Mouse (Mus musculus) intestine, embryonic 14.5 days (tissue): ENCODE measurements at regions not wholly inside any gene's neighbourhood (a gene's known extent, or its start where the extent isn't known, plus 50 kb on each side); places are given as distances from the start of the nearest gene placed in this dataset.
"Not testable (repeated sequence)": the region's sequence is repeated elsewhere in the genome, so short reads cannot be mapped to it uniquely, and the experiment has no call there.

Source experiments
- ATAC-seq: fragments of 200-750 bp; cut with Nextera tagmentation; replicated peaks from 2 replicates; pipeline ENCODE4 v1.8.0; 2017; ENCODE audit warnings: low read depth, moderate number of reproducible peaks, moderate TSS enrichment, moderate library complexity; ENCODE audit not compliant: low FRiP score, low TSS enrichment
- DNase-seq: peaks from one replicate; pipeline ENCODE4 v3.0.0-alpha.2; 2018; ENCODE audit warnings: low spot score
- H3K27ac ChIP-seq: fragments of 300-500 bp; sonication (generic); 2 replicates; pipeline ENCODE4 v1.5.1; 2014; ENCODE audit warnings: low read depth, mild to moderate bottlenecking, control low read depth
- H3K27me3 ChIP-seq: fragments of 300-500 bp; sonication (generic); replicated peaks from 2 replicates; pipeline ENCODE4 v1.6.1; 2014; ENCODE audit warnings: low read length, control low read depth; ENCODE audit not compliant: control insufficient read depth, insufficient read depth
- H3K36me3 ChIP-seq: fragments of 300-500 bp; sonication (generic); 2 replicates; pipeline ENCODE4 v1.6.1; 2014; ENCODE audit warnings: low read length, control low read depth; ENCODE audit not compliant: control insufficient read depth, insufficient read depth
- H3K4me1 ChIP-seq: fragments of 300-500 bp; sonication (generic); replicated peaks from 2 replicates; pipeline ENCODE4 v1.6.1; 2014; ENCODE audit warnings: low read length, control low read depth, mixed read lengths; ENCODE audit not compliant: control insufficient read depth, insufficient read depth
- H3K4me2 ChIP-seq: fragments of 300-500 bp; sonication (generic); 2 replicates; pipeline ENCODE4 v1.6.1; 2014; ENCODE audit warnings: low read length
- H3K4me3 ChIP-seq: fragments of 300-500 bp; sonication (generic); 2 replicates; pipeline ENCODE4 v1.5.1; 2014; ENCODE audit warnings: low read depth, low read length, control low read depth, mixed read lengths
- H3K9ac ChIP-seq: fragments of 300-500 bp; sonication (generic); 2 replicates; pipeline ENCODE4 v1.6.1; 2014; ENCODE audit warnings: mild to moderate bottlenecking, low read length
- H3K9me3 ChIP-seq: fragments of 300-500 bp; sonication (generic); 2 replicates; pipeline ENCODE4 v1.6.1; 2016; ENCODE audit warnings: low read length, control low read depth; ENCODE audit not compliant: control insufficient read depth
- WGBS: fragments of 180-500 bp; shearing (Covaris S2); extraction: QIAGEN DNeasy Blood & Tissue Kit; methylation state at CpG from one replicate; pipeline ENCODE4 v1.1.7; 2014; 5-methylcytosine and 5-hydroxymethylcytosine counted together

DNA sequence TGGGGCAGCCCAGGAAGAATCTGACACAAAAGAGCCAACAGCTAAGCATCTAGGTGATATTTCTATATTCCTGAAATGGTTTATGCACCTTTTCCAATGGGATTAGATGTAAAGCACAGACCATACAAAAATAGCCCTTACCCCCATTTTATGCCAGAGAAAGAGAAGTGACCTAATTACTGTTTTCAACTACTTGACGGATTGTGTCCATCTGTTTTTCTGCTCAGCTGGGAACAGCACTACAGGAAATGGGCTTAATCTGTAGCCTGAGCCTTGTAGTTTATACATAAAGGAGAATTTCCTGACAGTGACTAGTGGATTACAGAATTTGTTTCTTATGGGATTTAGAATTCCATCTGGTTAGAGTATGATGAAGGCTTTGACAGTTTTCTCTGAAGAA is 371.0 kb upstream of the Slc39a10 start:
- H3K27me3 ChIP-seq = no peaks in the 10 kb centered on the region
- DNase-seq (no peak), ATAC-seq (no peak)
- H3K4me2 ChIP-seq = no peak overlapping the region
- H3K9me3 ChIP-seq = no peaks in the 10 kb centered on the region
- WGBS = 32% methylated on average over 1 of the region's 1 CpGs
- H3K4me1 ChIP-seq = no peaks in the 10 kb centered on the region
- H3K27ac ChIP-seq = no peak overlapping the region
- no peak overlapping the region for H3K4me3 ChIP-seq
- no peak overlapping the region for H3K9ac ChIP-seq
- no peaks in the 10 kb centered on the region for H3K36me3 ChIP-seq

DNA sequence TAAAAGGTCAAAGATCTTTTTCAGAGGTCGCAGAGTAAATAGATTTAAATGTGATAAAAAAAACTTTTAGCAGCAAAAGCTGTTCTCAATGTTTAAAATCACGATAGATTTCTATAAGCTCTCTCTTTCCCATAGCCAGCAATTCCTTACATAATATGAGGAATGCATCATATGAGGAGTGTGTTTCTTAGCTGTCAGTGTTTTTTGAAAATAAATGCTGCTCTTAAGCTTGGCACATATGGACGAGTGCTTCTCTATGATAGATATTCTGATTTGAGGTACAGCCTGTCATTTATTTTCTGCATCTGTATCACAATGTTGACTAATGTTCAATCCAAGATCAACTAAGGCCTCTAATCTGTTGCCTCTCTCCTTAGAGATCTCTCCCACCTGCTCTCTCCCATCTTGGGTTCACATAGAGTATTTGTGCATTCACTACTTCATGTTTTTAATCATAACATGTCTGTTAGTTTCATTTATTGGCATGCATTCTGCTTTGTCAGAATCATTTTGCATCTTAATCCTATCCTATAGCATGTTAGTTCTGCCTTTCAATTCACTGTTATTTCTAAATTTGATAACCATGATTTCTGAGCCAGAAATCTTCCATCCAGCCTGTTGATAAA is 369.0 kb upstream of the Slc39a10 start:
- Histone ChIP-seq H3K36me3 (no peaks in the 10 kb centered on the region), H3K4me2 (no peak overlapping the region), H3K9ac (no peak overlapping the region), H3K4me1 (no peaks in the 10 kb centered on the region), H3K27ac (no peak overlapping the region), H3K27me3 (no peaks in the 10 kb centered on the region), H3K9me3 (no peaks in the 10 kb centered on the region), H3K4me3 (no peak overlapping the region)
- DNase-seq (no peak), ATAC-seq (no peak)
- 83% methylated on average over 3 of the region's 3 CpGs for WGBS

- not testable (repeated sequence) for H3K27me3 ChIP-seq, DNase-seq, H3K4me3 ChIP-seq, H3K36me3 ChIP-seq, H3K4me1 ChIP-seq, H3K9me3 ChIP-seq, H3K4me2 ChIP-seq, H3K9ac ChIP-seq, ATAC-seq, H3K27ac ChIP-seq
- WGBS = 97% methylated on average over 9 of the region's 13 CpGs
These were observed 358.1 kb upstream of the Slc39a10 start for GRCm38 (mm10) chr1:47250706-47251105.

GRCm38 (mm10) chr1:47217088-47217487 is 324.4 kb upstream of the Slc39a10 start:
- H3K27me3 ChIP-seq = no peaks in the 10 kb centered on the region
- ATAC-seq (no peak), DNase-seq (no peak)
- no peaks in the 10 kb centered on the region for H3K36me3 ChIP-seq
- H3K27ac ChIP-seq = no peak overlapping the region
- no peak overlapping the region for H3K4me2 ChIP-seq
- H3K9ac ChIP-seq = no peak overlapping the region
- H3K9me3 ChIP-seq = no peaks in the 10 kb centered on the region
- no peaks in the 10 kb centered on the region for H3K4me1 ChIP-seq
- 72% methylated on average over 2 of the region's 2 CpGs for WGBS
- H3K4me3 ChIP-seq = no peak overlapping the region

DNA sequence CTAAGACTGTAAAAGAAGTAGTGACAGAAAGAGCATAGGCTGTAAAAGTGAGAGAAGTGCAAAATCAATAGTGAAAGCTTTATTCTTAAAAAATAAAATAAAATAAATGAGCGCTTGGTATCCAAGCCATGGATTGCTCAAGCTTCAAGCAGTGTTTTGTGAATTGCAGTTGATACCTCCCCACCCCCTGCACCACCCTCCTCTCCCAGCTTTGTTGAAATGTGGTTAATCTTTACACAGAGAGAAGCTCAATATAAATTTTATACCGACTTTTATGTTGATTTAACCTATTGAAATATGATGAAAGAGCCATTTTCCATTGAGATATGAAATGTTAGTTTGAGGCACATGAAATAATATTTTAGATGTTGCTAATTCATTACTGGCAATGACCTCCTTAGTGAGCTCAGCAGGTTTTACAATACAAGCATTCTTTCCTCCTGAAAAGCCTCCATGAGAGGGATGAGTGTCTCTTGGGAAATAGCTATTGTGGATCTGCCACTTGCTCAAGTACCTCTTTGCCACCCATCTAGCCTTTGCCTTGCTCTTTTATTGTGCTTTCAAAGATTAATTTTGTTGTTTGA is 323.9 kb upstream of the Slc39a10 start:
- no peaks in the 10 kb centered on the region for H3K9me3 ChIP-seq
- ATAC-seq (no peak), DNase-seq (no peak)
- no peaks in the 10 kb centered on the region for H3K27me3 ChIP-seq
- no peak overlapping the region for H3K9ac ChIP-seq
- H3K4me3 ChIP-seq = no peak overlapping the region
- no peak overlapping the region for H3K27ac ChIP-seq
- H3K4me1 ChIP-seq = no peaks in the 10 kb centered on the region
- H3K36me3 ChIP-seq = no peaks in the 10 kb centered on the region
- H3K4me2 ChIP-seq = no peak overlapping the region
- WGBS = 62% methylated on average over 2 of the region's 2 CpGs

DNA sequence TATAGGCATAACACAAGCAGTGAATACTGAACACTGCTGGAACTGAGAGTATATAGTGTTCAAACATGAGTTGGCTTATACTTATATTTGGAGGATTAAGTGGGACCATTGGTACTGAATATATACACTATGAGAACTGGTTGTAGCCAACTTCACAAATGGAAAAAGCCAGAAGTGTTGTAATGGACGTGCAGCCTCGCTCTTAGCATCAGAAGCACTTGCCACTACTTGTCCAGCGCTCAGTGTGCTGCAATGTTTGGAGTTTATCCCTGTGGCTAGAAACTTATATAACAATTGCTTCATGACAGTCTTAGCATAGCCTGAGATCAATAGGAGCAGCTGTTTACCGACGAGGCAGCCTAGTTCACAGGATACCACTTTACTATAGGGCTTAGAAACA is 320.8 kb upstream of the Slc39a10 start:
- no peak overlapping the region for H3K27ac ChIP-seq
- 80% methylated on average over 5 of the region's 5 CpGs for WGBS
- H3K27me3 ChIP-seq = no peaks in the 10 kb centered on the region
- H3K4me2 ChIP-seq = no peak overlapping the region
- no peaks in the 10 kb centered on the region for H3K36me3 ChIP-seq
- no peak overlapping the region for H3K9ac ChIP-seq
- H3K4me1 ChIP-seq = no peaks in the 10 kb centered on the region
- DNase-seq (no peak), ATAC-seq (no peak)
- H3K9me3 ChIP-seq = no peaks in the 10 kb centered on the region
- H3K4me3 ChIP-seq = no peak overlapping the region

DNA sequence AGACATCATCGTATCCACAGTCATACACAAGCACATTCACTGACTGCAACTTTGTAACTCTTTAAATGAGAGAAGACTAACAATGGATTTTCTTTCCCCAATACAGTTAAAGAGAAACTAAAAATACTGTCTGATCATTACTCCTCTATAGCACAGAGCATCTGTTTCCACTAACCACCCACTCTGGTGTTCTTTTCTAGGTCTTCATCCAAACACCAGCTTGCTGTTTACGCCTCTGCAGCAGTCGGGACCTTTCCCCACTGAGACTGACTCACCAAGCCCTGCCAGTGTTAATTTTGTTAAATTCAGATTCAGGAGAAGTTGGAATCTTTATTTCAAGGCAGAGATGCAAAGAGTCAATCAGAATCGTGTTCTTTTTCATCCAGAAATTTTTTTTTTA is 300.3 kb upstream of the Slc39a10 start:
- Histone ChIP-seq H3K27me3 (no peaks in the 10 kb centered on the region), H3K36me3 (no peaks in the 10 kb centered on the region), H3K4me2 (no peak overlapping the region), H3K27ac (no peak overlapping the region), H3K4me1 (no peaks in the 10 kb centered on the region), H3K9ac (no peak overlapping the region), H3K9me3 (no peaks in the 10 kb centered on the region), H3K4me3 (no peak overlapping the region)
- DNase-seq = no peak
- 85% methylated on average over 4 of the region's 4 CpGs for WGBS
- no peak for ATAC-seq

DNA sequence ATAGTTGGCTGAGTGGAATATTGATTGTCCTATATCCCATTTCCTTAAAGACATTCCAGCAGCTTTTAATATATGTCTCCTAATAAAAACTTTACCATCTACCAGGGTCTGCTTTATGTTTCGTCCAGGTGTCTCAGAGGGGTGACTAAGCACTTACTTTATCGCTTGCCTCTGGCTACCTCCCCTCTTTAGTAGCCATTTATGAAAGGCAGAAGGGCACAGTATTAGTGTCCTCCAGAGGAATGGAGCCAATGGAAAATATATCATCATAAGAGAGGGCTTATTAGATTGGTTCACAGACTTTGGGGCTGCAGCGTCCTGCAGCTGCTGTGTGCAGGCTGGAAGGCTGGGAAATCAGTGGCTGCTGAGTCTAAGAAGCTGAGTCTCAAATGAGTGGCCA is 271.8 kb upstream of the Slc39a10 start:
- H3K4me2 ChIP-seq = no peak overlapping the region
- ATAC-seq (0 out of 2 replicates have a peak, but pooled peaks have one; percentile 12), DNase-seq (no peak)
- WGBS = 54% methylated on average over 3 of the region's 3 CpGs
- H3K4me1 ChIP-seq = no peaks in the 10 kb centered on the region
- H3K27me3 ChIP-seq = no peaks in the 10 kb centered on the region
- no peak overlapping the region for H3K27ac ChIP-seq
- no peak overlapping the region for H3K4me3 ChIP-seq
- H3K9ac ChIP-seq = no peak overlapping the region
- H3K9me3 ChIP-seq = no peaks in the 10 kb centered on the region
- no peaks in the 10 kb centered on the region for H3K36me3 ChIP-seq

DNA sequence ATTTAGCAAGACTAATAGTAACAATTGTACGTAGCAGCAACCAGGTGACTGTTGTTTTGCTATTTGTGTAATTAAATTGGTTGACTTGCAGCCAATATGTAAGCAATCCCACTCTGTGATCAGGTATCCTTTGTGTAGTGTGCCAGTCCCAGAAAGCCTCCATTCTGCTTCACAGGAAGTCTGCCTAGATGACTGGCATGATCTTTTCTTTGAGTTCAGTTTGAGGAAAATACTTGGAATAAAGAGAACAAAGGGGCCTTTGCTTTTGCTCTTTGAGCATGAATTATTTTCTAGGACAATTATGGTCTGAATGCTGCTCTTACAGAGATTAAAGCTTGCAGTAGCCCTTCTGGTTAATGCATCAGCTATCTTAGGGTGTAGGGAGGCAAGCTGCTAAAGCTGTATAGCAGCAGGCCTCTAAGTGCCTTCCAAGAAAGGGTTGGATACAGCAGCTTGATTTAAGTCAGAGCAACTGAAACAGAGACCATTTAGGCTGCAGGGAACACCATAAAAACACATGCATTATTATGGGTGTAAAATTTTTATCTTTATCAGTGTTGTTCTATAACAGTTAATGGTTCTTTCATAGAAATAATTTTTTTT is 271.3 kb upstream of the Slc39a10 start:
- no peak for ATAC-seq
- Histone ChIP-seq H3K4me1 (no peaks in the 10 kb centered on the region), H3K4me3 (no peak overlapping the region), H3K36me3 (no peaks in the 10 kb centered on the region), H3K9ac (no peak overlapping the region), H3K27ac (no peak overlapping the region), H3K27me3 (no peaks in the 10 kb centered on the region), H3K4me2 (no peak overlapping the region), H3K9me3 (no peaks in the 10 kb centered on the region)
- no peak for DNase-seq
- 83% methylated on average over 1 of the region's 1 CpGs for WGBS
